ENCODE assay signal across 1 mouse cellular context in the genomic region with DNA sequence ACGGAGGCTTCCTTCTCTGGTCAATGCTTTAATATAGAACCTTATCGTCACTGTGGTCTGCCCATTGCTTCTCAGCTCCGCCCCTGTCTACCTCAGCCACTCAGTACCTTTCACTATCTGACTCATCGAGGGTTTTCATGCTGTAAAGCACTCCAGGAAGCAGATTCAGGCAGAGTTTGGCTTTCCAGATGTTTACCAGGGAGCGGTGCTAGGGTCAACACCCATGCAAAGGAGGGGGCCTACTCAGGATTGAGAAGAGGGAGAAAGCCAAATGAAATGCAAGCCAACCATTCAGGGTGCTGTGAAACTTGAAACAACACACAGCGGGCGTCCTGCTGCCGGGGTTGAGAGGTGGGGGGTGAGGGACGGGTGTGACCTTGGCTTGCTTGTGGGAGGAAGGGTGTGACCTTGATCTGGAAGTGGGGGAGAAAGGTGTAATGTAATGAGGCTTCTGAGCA.
A peak's percentile ranks its signal among the peaks of the same experiment; 100 is the strongest.
TF ChIP-seq lines count a peak whose summit lies in the region.

No protein-coding gene starts in this region.

TF ChIP-seq in CH12.LX, 34 proteins besides CTCF, POLR2A, EP300 and RAD21 (continued from another document):
- TF ChIP-seq BHLHE40 (IDR thresholded peaks at IDR 0.05; ENCODE audit: low read depth, low read length) (peak; percentile 59; the same call in 1 of the 2 replicates), CHD1 (IDR thresholded peaks at IDR 0.05; ENCODE audit: low read depth, low read length) (no peak), TBP (conservative IDR thresholded peaks at IDR 0.05; ENCODE audit: low read depth, low read length) (no peak)
